Mouse (Mus musculus): ENCODE results near the gene Elmo1.

Elmo1 gene

DNA sequence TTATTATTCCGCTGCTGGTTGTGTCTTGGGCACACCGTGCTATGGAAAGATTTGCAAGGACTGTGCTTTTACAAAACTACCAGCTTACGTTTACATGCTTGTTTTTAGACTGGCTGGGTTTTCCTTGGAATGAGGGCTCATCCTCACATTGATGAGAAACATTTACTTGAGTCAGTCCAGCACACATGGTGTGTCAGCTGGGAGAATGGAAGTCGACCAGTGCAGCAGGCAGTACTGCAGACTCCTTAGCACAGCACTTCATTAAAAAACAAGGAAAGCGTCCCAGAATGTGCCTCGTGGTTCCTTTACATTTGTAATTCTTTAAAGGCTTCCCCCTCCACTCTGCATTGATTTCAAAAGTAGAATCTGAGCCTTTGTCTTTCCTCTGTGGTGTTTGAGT lies 179.8 kb downstream of the Elmo1 start:
- DNase-seq (ENCODE audit: low spot score): no peak

DNA sequence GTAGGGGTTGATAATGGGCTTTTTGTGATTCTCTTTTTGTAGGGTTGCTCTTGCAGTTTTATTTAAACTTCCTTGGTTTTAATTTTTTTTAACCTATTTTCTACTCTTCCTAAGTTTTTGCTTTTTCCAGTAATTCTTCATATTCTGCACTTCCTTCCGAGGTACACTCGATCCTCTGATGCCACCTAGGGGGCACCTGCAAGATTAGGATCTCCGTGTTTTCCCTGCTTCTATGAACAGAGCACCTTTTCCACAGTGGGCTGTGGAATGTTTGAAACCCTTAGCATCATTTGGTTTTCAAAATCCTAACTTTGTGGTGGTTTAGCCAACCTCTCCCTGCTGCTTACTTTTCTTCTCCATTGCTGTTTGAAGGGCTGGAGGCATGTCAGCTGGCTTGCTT lies 181.4 kb downstream of the Elmo1 start:
- peak; percentile 56 for DNase-seq (ENCODE audit: low spot score)

DNA sequence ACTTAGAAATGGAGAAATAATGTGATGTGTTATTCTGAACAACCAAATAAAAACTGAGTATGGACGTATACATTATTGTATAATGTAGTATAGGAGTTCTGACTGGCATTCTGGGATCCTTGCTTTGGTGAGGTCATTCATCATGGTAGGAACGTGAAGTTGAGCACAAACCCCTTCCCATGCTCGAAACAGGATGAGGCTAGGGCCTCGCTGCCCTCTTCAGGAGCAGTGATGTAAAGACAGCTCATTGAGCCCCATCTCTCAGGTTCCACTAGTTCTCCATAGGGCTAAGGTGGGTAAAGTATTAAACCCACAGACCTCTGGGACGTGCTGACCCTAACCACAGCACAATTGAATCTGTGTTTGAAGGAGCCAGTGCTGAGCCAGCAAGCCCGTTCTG lies 182.2 kb downstream of the Elmo1 start:
- DNase-seq (ENCODE audit: low spot score): peak; percentile 23

DNA sequence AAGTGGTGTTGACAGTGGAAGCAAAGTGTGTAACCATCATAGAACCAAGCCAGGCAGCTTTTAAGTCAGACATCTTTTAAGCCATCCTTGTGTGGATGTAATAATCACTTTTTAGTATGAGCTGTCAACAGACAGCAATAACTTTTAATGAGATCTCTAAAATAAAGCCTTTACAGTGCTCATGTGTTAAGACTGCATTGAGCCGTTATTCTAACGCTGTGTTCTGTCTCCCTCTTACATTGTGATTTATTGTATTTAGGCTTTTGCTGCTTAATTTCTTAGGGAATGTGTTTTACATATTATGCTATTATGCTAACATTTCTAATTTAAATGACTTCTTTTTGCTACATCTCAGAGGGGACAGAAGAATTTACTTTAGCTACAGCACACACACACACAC lies 189.5 kb downstream of the Elmo1 start:
- no peak for DNase-seq (ENCODE audit: low spot score)

DNA sequence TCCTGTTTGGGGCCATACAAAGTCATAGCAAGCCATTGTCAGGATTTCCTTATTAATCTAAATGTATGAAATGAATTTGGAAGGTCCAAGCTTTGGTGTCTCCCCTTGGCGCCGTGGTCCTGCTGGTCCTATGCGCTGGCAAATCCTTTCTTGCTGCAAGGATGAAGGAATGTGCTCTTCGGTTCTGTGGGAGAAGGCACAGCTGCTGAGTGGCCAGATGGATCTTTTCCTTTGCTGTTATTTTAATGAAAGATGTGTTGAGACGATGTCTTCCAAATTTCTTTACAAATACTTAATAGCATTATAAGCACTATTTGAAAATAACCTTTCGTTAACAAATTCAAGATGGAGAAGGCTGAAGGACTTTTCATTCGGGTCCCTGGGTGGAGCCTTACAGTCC lies 193.5 kb downstream of the Elmo1 start:
- DNase-seq (ENCODE audit: low spot score): no peak

DNA sequence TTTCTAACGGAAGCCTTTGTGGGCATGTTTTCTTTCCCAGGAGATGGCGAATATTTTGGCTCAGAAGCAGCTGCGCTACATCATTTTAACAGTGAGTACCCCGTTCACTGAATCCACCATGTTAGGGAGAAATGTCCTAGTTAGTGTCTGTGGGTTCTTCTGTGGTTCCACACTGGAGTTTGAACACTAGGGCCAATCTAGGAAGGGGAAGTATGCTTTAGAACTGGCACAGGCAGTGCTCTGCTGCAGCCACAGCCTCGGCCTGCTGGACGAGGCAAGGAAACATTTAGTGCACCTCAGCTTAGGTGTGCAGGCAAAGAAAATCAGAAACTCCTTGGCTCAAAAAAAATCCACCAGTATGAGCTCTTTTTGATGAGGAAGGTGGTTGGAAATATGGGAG lies 196.3 kb downstream of the Elmo1 start:
- DNase-seq (ENCODE audit: low spot score): no peak

DNA sequence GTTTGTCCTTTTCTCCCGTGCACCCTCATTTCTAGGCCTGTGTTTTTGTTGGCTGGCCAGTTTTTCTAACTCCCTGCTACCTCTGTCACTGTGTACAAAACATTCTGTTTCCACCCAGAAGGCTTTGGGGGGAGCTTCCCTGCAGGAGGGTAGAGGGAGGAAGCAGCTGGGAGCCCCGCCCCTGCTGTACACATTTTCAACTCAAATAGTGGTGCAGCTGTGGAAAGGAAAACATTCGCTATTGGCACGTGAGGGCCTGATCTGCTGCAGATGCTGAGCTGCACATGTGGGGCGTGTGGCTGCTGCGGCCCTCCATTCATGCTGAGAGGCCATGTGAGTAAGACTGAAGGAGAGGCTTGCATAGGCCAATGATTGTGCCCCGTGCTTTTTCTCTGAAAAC lies 198.0 kb downstream of the Elmo1 start:
- no peak for DNase-seq (ENCODE audit: low spot score)

DNA sequence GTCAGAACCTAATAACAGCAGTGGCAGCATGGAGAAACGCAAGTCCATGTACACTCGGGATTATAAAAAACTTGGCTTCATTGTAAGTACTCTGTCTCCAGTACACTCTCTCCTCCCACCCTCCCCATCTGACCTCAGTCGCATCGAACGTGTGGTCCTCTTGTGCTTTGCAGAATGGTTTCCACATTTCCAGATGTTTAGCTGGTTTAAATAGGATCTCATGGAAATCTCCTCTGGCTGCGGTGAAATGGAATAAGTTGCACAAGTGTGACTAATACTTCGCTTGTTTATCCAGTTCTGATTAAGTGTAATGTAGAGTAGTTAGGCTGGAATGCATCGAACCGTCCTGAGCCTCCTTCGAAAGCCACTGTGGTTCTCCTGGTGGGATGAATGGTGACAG lies 200.0 kb downstream of the Elmo1 start:
- DNase-seq (ENCODE audit: low spot score): peak; percentile 66

DNA sequence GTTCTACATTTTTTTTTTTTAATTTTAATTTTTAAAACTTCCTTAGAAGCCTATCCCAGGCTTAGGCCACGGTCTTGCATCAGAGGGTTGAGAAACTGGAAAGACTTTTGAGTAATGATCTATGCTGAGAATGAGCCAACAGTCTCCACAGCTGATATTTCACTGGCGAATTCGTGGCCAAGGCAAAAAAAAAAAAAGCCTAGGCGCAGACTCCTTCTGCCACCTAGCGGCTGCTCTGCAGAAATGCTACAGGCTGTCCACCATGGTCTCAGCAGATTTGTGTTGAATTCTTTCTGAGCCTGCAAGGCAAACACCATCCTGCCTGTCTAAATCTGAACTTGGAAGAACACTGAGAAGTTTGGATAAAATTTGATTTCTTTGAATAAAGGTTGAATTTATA lies 202.0 kb downstream of the Elmo1 start:
- DNase-seq (ENCODE audit: low spot score): peak; percentile 92

DNA sequence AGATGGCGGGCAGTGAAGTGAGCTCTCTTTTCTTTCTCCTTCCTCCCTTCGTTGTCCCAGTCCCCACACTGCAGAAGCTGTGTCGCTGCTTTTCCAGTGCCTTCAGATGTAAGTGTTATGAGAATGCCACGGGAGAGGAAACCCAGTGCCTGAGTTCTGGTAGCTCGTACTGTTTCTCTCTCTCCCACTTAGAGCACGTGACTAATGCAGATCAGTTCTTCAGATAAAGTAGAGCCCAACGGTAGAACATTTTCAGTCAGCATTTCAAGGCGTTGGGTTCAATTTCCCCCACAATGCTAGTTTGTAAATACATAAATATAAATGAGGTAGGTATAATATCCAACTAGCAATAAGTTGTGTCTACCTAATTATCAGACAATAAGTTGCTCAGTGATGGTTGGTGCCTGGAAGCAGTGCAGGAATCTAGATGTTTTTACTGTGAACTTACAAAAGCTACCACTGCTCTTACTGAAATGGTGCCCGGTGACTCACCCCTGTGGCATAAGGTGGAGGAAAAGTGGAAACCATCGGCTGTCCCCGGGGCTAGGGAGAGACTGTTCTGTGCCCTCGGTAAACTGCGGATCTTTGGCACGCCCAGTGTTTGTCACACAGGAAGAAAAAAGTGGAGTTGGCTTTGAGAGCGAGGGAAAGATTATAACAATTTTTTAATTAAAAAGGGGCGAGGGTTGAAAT lies 205.0 kb downstream of the Elmo1 start:
- DNase-seq (ENCODE audit: low spot score): no peak

DNA sequence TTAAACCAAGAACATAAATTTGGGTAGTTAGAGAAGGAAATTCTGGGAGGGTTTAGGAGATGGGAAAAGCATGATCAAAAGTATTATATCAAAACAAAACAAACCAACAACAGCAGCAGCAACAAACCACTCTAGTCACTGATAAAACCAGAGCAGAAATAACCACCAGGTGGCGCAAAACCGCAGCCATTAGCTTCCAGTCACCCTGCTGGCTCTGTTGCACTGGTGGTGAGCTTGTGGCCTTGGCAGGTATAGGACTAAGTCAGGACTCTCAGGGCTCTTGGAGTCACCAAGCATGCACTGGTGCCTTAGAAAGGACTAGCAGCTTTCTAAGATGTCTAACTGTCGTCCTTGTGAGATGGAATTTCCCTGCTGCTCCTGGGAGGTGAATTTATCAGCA lies 207.4 kb downstream of the Elmo1 start:
- peak; percentile 80 for DNase-seq (ENCODE audit: low spot score)

DNA sequence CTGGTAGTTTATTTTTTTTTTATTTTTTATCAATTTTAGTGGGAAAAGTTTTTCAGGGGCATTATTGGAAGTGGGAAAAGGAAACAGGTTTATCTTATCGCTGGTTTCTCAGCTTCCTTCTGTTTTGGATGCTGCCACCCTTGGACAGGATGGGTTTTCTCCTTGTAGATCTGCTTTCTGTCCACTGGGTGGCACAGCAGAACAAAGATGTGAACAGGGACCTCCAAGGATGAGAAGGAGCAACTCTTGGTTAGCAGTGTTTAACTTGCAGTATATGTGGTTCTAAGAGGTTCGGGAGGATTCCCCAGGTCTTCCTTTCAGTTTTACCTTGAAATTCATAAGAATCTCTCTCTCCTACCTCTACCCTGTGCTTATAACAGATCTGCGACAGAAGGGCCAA lies 209.0 kb downstream of the Elmo1 start:
- DNase-seq (ENCODE audit: low spot score): peak; percentile 55

DNA sequence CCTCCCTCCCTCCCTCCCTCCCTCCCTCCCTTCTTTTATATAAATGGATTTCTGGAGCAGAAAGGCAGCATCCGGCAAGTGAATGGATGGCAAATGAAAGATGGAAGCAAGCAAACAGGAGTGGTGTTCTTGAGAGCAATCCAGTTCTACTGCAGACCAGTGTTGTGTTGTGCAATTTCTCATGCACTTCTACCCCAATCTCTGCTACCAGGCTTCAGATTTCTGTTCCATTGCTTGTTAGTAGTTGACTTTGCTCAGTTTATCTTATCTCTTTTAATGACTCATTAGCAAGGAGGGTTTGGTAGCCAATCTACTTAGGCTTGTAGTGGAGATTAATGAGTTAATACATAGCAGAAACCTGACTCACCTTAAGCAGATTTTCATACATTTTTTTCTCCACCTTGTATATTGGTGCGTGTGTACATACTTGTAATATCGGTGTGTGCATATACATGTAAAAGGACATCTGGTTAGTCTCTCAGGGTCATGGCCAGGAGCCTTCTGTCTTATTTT lies 209.7 kb downstream of the Elmo1 start:
- DNase-seq (ENCODE audit: low spot score): no peak

DNA sequence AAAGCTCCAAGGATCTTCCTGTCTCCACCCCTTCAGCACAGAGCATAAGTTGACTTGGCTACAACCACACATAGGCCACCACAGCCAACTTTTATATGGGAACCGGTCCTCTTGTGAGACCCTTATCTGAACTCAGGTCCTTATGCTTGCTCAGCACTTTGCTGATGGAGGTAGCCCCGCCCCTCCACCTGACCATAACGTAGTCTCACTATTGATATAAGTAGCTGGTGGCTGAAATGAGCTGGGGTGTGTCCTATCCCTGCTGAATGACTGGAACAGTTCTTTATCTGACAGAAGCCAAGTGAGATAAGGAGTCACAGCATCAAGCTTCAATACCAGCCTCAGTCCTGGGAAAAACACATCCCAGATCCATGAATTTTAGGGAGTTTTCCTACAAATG lies 210.2 kb downstream of the Elmo1 start:
- no peak for DNase-seq (ENCODE audit: low spot score)

DNA sequence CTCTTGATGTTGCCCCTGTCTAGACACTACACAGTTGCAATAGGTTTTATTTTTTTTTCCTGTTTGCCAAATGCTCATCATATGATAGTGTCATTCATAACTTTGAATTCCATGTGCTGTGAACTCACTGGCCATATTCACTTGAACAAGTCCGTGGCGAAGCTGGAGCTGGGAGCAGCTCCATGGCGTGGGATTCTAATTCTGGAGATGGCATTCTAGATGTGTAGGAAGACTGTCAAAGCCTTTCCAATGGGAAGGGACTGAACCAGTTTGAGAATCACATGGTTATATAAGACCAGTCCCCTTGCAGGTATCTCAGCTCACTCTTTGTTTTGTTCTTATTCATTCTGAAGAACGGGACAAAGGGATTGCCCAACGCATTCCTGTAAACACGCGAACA lies 211.4 kb downstream of the Elmo1 start:
- DNase-seq (ENCODE audit: low spot score): no peak

DNA sequence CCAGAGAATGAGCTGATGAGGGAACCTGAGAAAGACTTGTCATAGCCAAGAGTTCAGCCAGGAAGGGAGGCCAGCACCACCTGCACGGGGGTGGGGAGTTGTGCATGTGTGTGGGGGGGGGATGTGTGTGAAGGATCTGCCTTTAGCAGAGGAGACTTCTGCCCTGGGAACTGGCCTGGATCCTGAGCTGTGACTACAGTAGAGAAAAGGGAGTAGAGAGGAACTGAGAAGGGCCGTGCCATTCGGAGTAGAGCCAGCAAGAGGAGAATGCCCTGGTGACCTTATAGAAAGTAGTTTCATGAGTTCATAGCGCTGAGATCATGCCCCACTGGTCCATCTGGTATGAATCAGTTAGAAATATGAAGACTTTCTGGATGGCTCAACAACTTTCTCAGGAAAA lies 215.2 kb downstream of the Elmo1 start:
- peak; percentile 52 for DNase-seq (ENCODE audit: low spot score)

DNA sequence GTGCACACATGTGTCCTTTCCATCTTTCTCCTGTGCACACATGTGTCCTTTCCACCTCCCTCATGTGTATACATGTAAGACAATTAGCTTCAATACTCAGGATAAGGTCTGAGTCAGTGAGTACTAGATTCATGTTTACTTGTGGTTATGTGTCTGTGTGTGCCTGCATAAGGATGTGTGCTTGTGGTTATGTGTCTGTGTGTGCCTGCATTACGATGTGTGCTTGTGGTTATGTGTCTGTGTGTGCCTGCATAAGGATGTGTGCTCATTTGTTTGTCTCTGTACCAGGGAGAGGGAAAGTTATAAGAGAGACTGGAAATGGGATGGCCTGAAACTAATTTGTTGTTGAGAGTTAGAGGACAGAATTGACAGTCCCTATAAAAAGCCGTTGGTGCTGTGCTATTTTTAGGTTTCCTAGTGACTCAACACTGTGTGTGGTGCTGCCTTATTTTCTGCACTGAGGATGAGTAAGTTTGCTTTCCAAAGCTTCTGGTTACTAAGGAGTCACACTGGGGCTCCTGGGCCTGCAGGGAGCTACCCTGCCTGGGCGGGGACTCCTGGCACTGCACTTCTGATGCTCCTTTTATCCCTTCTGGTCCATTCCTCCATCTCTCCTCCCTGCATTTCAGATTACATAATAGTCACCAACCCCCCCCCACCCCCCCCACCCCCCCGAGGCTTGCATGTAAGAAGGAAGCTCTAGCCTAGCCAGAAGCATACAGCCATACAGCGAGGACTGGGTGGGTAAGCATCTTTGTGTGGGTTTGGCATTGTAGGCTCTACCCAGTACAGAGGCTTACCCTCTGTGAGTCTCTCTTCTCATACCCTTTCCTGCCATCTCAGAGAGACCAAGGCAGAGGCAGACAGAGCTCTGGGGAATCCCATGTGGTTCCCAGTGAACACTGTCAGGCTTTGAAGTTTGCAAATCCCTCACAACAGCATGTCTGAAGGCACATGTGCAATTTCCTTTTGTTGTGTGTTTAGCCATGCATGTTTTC lies 216.1 kb downstream of the Elmo1 start:
- peak; percentile 20 for DNase-seq (ENCODE audit: low spot score)

DNA sequence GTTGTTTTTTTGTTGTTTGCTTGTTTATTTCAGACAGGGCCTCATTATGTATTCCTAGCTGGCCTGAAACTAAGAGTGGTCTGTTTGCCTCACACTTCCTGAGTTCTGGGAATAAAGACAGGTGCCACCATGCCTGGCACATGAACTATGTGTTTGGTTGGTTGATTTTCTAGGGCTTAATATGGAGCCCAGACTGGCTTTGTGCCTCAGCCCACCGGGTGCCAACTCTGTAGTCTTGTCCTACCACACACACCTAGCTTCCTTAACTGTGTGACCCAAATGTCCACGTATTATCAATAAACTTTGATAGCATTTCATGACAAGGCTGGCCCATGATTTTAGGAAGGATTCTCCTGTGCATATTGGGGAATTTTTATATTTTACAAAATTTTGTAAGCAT lies 217.0 kb downstream of the Elmo1 start:
- DNase-seq (ENCODE audit: low spot score): no peak

DNA sequence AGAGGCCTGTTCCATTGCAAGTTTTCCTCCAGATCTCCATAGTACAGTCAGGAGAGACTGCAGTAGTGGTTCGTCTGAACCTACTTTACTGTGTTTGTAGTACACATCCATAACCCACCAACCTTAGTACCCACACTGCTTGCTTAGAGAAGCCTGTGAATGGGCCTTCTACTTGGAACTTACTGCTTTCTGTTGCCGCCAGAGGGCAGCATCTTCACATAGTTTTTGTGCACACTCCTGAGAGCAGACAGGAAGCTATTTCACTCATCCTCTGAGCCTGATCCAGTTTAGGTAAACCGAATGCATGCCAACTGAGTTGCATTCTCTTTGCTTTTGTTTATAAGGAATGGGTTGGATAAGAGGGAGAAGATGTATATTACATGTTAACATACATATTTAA lies 221.2 kb downstream of the Elmo1 start:
- peak; percentile 90 for DNase-seq (ENCODE audit: low spot score)

DNA sequence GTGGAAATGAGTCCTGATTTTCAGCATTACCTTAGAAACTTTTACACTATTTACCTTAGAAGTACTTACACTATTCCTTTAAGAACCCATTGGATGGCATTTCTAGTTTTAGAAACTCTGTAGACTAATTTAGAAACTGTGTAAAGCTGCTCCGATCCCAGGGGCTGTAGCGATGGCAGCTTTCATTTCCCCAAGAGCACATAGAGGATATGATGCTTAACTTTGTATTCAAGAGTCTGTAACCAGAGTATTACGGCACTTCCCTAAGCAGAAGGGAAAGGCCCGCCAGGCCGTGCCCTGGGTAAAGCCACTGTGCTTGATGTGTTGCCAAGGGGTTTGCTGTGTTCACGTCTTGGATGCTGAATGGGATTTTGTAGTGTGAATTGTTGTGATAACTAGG lies 222.9 kb downstream of the Elmo1 start:
- no peak for DNase-seq (ENCODE audit: low spot score)

DNA sequence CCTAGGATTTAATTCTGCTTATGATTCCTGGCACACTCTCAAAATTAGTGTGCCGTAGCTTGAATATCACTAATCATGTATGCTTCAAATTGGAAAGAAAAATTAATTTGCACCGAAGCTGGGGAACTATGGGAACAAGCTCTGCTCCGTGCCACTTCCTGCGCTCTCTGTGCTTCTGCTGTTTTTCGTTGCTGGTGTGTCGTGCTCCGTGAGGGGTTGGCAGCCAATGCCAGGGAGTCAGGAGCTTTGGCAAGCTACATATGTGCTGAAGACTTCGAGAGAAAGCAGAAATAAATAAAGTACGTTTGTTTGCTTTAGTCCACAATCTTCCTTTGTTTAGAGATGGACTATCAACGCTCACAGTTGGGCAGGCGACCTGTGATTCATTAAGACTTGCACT lies 225.7 kb downstream of the Elmo1 start:
- no peak for DNase-seq (ENCODE audit: low spot score)

DNA sequence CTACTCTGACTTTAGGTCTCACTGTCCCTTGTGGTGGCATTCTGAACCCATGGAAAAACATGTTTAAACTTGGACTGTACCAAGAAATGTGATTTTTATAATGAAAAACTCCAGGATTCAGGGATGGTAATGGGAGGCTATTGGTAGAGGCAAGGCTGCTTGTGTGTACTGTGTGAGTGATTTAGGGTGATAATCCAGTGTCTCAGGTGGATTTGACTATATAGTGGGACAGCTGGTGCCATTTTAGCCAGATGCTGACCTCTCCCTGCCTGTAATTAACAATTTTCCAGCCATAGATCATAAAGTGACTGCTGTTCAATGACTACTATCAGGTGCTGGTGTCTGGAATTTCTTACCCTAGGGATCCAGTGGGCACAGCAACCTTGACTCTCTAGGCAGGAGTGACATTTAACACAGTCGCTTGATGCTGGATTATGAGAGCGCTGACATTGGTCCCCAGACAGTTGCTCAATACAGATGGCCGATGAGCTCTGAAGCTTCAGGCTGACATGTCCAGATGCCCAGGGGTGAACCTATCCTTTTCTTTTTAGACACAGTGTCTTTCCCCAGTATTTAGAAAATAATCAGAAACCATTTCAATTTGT lies 228.3 kb downstream of the Elmo1 start:
- no peak for DNase-seq (ENCODE audit: low spot score)

DNA sequence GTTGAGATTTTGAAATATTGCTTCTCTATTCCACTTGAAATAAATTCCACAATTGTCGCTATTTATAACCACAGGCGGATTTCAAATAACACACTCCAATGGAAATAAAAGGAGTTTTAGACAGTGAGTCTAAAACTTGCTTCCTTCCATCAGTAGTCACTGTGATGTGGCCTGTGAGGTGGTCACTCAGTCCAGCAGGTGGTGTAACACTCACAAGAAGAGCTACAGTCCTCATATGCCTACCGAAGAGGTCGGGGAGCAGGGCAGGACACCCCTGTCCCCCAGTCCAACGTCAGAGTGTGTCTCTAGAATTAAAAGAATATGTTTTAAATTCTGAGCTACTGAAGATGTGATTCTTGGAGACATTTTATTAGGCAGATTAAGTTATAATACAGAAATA lies 229.8 kb downstream of the Elmo1 start:
- no peak for DNase-seq (ENCODE audit: low spot score)
